Mouse (Mus musculus): ENCODE data around the gene Aoc3.
"Not testable (repeated sequence)": the region's sequence is repeated elsewhere in the genome, so short reads cannot be mapped to it uniquely, and the experiment has no call there.

GRCm38 (mm10) chr11:101330961-101331360 lies 556 bp downstream of the Aoc3 start:
- TF ChIP-seq CTCF (IDR thresholded peaks at IDR 0.05; ENCODE audit: extremely low read depth, insufficient read length, insufficient replicate concordance, low read depth, low read length); POLR2A (IDR thresholded peaks at IDR 0.05; ENCODE audit: low read depth, low read length): not testable (repeated sequence)
